Mouse (Mus musculus) midbrain, embryonic 14.5 days (tissue): Measurements from ENCODE around the gene Mon2. TPM values are rescaled to one million over a fixed set of nuclear protein-coding genes. Genes with fewer than 3 reads are reported as not detected.

Experiments used
- ATAC-seq: fragments of 200-750 bp; cut with Nextera tagmentation; 2 replicates; pipeline ENCODE4 v1.8.0; 2017; ENCODE audit warnings: moderate number of reproducible peaks, moderate library complexity; ENCODE audit not compliant: low FRiP score, low TSS enrichment
- DNase-seq: peaks from one replicate; pipeline ENCODE4 v3.0.0-alpha.2; 2015
- H3K27ac ChIP-seq: fragments of 300-500 bp; sonication (generic); replicated peaks from 2 replicates; pipeline ENCODE4 v1.5.1; 2014; ENCODE audit warnings: mild to moderate bottlenecking, low read depth, low read length, moderate library complexity
- H3K27me3 ChIP-seq: fragments of 300-500 bp; sonication (generic); 2 replicates; pipeline ENCODE4 v1.6.1; 2014; ENCODE audit warnings: low read length, control low read depth, mixed read lengths; ENCODE audit not compliant: control insufficient read depth, insufficient read depth
- H3K36me3 ChIP-seq: fragments of 300-500 bp; sonication (generic); 2 replicates; pipeline ENCODE4 v1.6.1; 2014; ENCODE audit warnings: low read length, control low read depth; ENCODE audit not compliant: control insufficient read depth, insufficient read depth
- H3K4me1 ChIP-seq: fragments of 300-500 bp; sonication (generic); 2 replicates; pipeline ENCODE4 v1.6.1; 2014; ENCODE audit warnings: mild to moderate bottlenecking, antibody characterized with exemption, low read length, control low read depth; ENCODE audit not compliant: control insufficient read depth, insufficient read depth
- H3K4me2 ChIP-seq: fragments of 300-500 bp; sonication (generic); 2 replicates; pipeline ENCODE4 v1.6.1; 2014; ENCODE audit warnings: mild to moderate bottlenecking, low read length, moderate library complexity
- H3K4me3 ChIP-seq: fragments of 300-500 bp; sonication (generic); replicated peaks from 2 replicates; pipeline ENCODE4 v1.5.1; 2014; ENCODE audit warnings: low read depth, low read length
- H3K9ac ChIP-seq: fragments of 300-500 bp; sonication (generic); replicated peaks from 2 replicates; pipeline ENCODE4 v1.6.1; 2014; ENCODE audit warnings: mild to moderate bottlenecking, low read length, moderate library complexity
- H3K9me3 ChIP-seq: fragments of 300-500 bp; sonication (generic); 2 replicates; pipeline ENCODE4 v1.6.1; 2016; ENCODE audit warnings: low read length, control low read depth, mixed read lengths; ENCODE audit not compliant: control insufficient read depth
- WGBS: fragments of 180-500 bp; shearing (Covaris S2); extraction: QIAGEN DNeasy Blood & Tissue Kit; methylation state at CpG from one replicate; pipeline ENCODE4 v1.1.7; 2014; 5-methylcytosine and 5-hydroxymethylcytosine counted together
- polyA plus RNA-seq: library from polyadenylated mRNA; unstranded; fragments of >200 nt; fragmentation: Nextera tagmentation; extraction: Ambion mirVana; gene quantifications from 2 replicates; pipeline ENCODE4 v1.2.1, GENCODE M21; 2014

Gene Mon2
- polyA plus RNA-seq, 1 experiment from 2014 or later: 39.4 TPM

GRCm38 (mm10) chr10:122985252-122985514, 91.1 kb downstream of the Mon2 start:
- Histone ChIP-seq H3K27ac (peak overlapping the region; percentile 100), H3K9me3 (no peaks in the 10 kb centered on the region), H3K9ac (peak overlapping the region; percentile 98), H3K4me1 (peaks cover 29% of the 10 kb centered on the region), H3K36me3 (no peaks in the 10 kb centered on the region), H3K27me3 (no peaks in the 10 kb centered on the region), H3K4me3 (peak overlapping the region; percentile 89), H3K4me2 (peak overlapping the region; percentile 89)
- ATAC-seq (no peak), DNase-seq (peak; percentile 76)
- WGBS: under 1% methylated on average over 37 of the region's 37 CpGs

GRCm38 (mm10) chr10:122984531-122985251, 91.6 kb downstream of the Mon2 start:
- ATAC-seq (no peak), DNase-seq (peak; percentile 31)
- peak overlapping the region; percentile 98 for H3K9ac ChIP-seq
- peak overlapping the region; percentile 100 for H3K27ac ChIP-seq
- H3K4me1 ChIP-seq: peaks cover 29% of the 10 kb centered on the region
- no peaks in the 10 kb centered on the region for H3K27me3 ChIP-seq
- H3K4me2 ChIP-seq: peak overlapping the region; percentile 89
- WGBS: 2% methylated on average over 10 of the region's 10 CpGs
- 0 out of 2 replicates have a peak, but pooled peaks cover 2% of the 10 kb centered on the region for H3K36me3 ChIP-seq
- H3K9me3 ChIP-seq: no peaks in the 10 kb centered on the region
- H3K4me3 ChIP-seq: peak overlapping the region; percentile 89

GRCm38 (mm10) chr10:122983579-122984530, 92.5 kb downstream of the Mon2 start:
- Histone ChIP-seq H3K9ac (peak overlapping the region; percentile 98), H3K4me2 (peak overlapping the region; percentile 89), H3K4me1 (peaks cover 29% of the 10 kb centered on the region), H3K27me3 (no peaks in the 10 kb centered on the region), H3K27ac (peak overlapping the region; percentile 47), H3K36me3 (0 out of 2 replicates have a peak, but pooled peaks cover 2% of the 10 kb centered on the region), H3K4me3 (peak overlapping the region; percentile 89), H3K9me3 (no peaks in the 10 kb centered on the region)
- ATAC-seq: no peak
- 43% methylated on average over 10 of the region's 10 CpGs for WGBS
- DNase-seq: peak; percentile 30

GRCm38 (mm10) chr10:122982909-122983578, 93.3 kb downstream of the Mon2 start:
- WGBS: 49% methylated on average over 11 of the region's 11 CpGs
- H3K27ac ChIP-seq: no peak overlapping the region; the same call in 1 of the 2 replicates
- 0 out of 2 replicates have a peak, but pooled peaks cover 2% of the 10 kb centered on the region for H3K36me3 ChIP-seq
- peak overlapping the region; percentile 98 for H3K9ac ChIP-seq
- peak; percentile 28 for DNase-seq
- no peaks in the 10 kb centered on the region for H3K9me3 ChIP-seq
- ATAC-seq: no peak
- H3K4me2 ChIP-seq: peak overlapping the region; percentile 89
- peaks cover 29% of the 10 kb centered on the region for H3K4me1 ChIP-seq
- H3K27me3 ChIP-seq: no peaks in the 10 kb centered on the region
- H3K4me3 ChIP-seq: peak overlapping the region; percentile 89

GRCm38 (mm10) chr10:122980123-122980522, 96.2 kb downstream of the Mon2 start:
- Histone ChIP-seq H3K27me3 (no peaks in the 10 kb centered on the region), H3K4me3 (no peak overlapping the region), H3K27ac (no peak overlapping the region), H3K9me3 (no peaks in the 10 kb centered on the region), H3K36me3 (0 out of 2 replicates have a peak, but pooled peaks cover 2% of the 10 kb centered on the region), H3K9ac (no peak overlapping the region), H3K4me2 (no peak overlapping the region), H3K4me1 (peaks cover 29% of the 10 kb centered on the region)
- 97% methylated on average over 12 of the region's 12 CpGs for WGBS
- ATAC-seq: no peak
- no peak for DNase-seq

- Histone ChIP-seq H3K4me1 (peaks cover 32% of the 10 kb centered on the region), H3K9me3 (no peaks in the 10 kb centered on the region), H3K4me3 (no peak overlapping the region), H3K4me2 (no peak overlapping the region), H3K27me3 (no peaks in the 10 kb centered on the region), H3K9ac (no peak overlapping the region), H3K36me3 (0 out of 2 replicates have a peak, but pooled peaks cover 2% of the 10 kb centered on the region), H3K27ac (no peak overlapping the region)
- ATAC-seq (no peak), DNase-seq (no peak)
Observed at GRCm38 (mm10) chr10:122979356-122979755, 96.9 kb downstream of the Mon2 start.

GRCm38 (mm10) chr10:122976038-122976437, 100.3 kb downstream of the Mon2 start:
- Histone ChIP-seq H3K4me3 (no peak overlapping the region), H3K4me1 (peaks cover 14% of the 10 kb centered on the region; the same call in 1 of the 2 replicates), H3K36me3 (0 out of 2 replicates have a peak, but pooled peaks cover 2% of the 10 kb centered on the region), H3K9me3 (no peaks in the 10 kb centered on the region), H3K4me2 (no peak overlapping the region), H3K9ac (no peak overlapping the region), H3K27me3 (no peaks in the 10 kb centered on the region), H3K27ac (no peak overlapping the region)
- DNase-seq (no peak), ATAC-seq (no peak)
- WGBS: 81% methylated on average over 9 of the region's 9 CpGs

- Histone ChIP-seq H3K9ac (no peak overlapping the region), H3K4me2 (no peak overlapping the region), H3K27me3 (no peaks in the 10 kb centered on the region), H3K4me3 (no peak overlapping the region), H3K9me3 (no peaks in the 10 kb centered on the region), H3K36me3 (no peaks in the 10 kb centered on the region), H3K27ac (no peak overlapping the region), H3K4me1 (peaks cover 14% of the 10 kb centered on the region; the same call in 1 of the 2 replicates)
- DNase-seq (no peak), ATAC-seq (no peak)
Observed at GRCm38 (mm10) chr10:122973241-122973640, 103.1 kb downstream of the Mon2 start.
